Mouse (Mus musculus): ENCODE data around the gene Atl1. TPM values are rescaled to one million over a fixed set of nuclear protein-coding genes. Genes with fewer than 3 reads are reported as not detected.

Gene Atl1
- 122 TPM for polyA plus RNA-seq (2014; fragmentation: Illumina TruSeq; extraction: RNeasy Lipid Tissue Mini Kit (QIAGEN cat#74804); ENCODE audit: low read depth, low replicate concordance)

GRCm38 (mm10) chr12:69892371-69893251, at the start of gene Atl1, which contains the start of gene Map4k5:
Gene Atl1, plus strand, starts transcription at chr12:69892614.
Gene Map4k5, minus strand, starts transcription at chr12:69893200.

GRCm38 (mm10) chr12:69986786-69987497, 94.5 kb downstream of the Atl1 start, which contains the start of gene Sav1:
Gene Sav1, minus strand, starts transcription at chr12:69987002.

Other genes with a start within 250 kb of the Atl1 start
- gene Sos2, start 210.8 kb upstream of the Atl1 start, polyA plus RNA-seq (2014; fragmentation: Illumina TruSeq; extraction: RNeasy Lipid Tissue Mini Kit (QIAGEN cat#74804); ENCODE audit: low read depth, low replicate concordance), result 20.0 TPM
- gene L2hgdh, start 167.7 kb upstream of the Atl1 start, polyA plus RNA-seq (2014; fragmentation: Illumina TruSeq; extraction: RNeasy Lipid Tissue Mini Kit (QIAGEN cat#74804); ENCODE audit: low read depth, low replicate concordance), result 26.4 TPM
- gene Atp5s, start 167.7 kb upstream of the Atl1 start, polyA plus RNA-seq (2014; fragmentation: Illumina TruSeq; extraction: RNeasy Lipid Tissue Mini Kit (QIAGEN cat#74804); ENCODE audit: low read depth, low replicate concordance), result 80.0 TPM
- 15.3 TPM for gene Cdkl1, start 101.3 kb upstream of the Atl1 start, polyA plus RNA-seq (2014; fragmentation: Illumina TruSeq; extraction: RNeasy Lipid Tissue Mini Kit (QIAGEN cat#74804); ENCODE audit: low read depth, low replicate concordance)
- 31.9 TPM for gene Map4k5, start 586 bp downstream of the Atl1 start, polyA plus RNA-seq (2014; fragmentation: Illumina TruSeq; extraction: RNeasy Lipid Tissue Mini Kit (QIAGEN cat#74804); ENCODE audit: low read depth, low replicate concordance)
- gene Sav1, start 94.4 kb downstream of the Atl1 start, polyA plus RNA-seq (2014; fragmentation: Illumina TruSeq; extraction: RNeasy Lipid Tissue Mini Kit (QIAGEN cat#74804); ENCODE audit: low read depth, low replicate concordance), result 147 TPM
- 0.41 TPM for gene Nin, start 221.1 kb downstream of the Atl1 start, polyA plus RNA-seq (2014; fragmentation: Illumina TruSeq; extraction: RNeasy Lipid Tissue Mini Kit (QIAGEN cat#74804); ENCODE audit: low read depth, low replicate concordance)

All from testis, adult 10 weeks (tissue).